Mouse (Mus musculus): ENCODE data around the gene Arpc4. TPM values are rescaled to one million over a fixed set of nuclear protein-coding genes. Genes with fewer than 3 reads are reported as not detected.

The Arpc4 gene
- polyA plus RNA-seq, 1 experiment from 2014 or later: 203 TPM

DNA sequence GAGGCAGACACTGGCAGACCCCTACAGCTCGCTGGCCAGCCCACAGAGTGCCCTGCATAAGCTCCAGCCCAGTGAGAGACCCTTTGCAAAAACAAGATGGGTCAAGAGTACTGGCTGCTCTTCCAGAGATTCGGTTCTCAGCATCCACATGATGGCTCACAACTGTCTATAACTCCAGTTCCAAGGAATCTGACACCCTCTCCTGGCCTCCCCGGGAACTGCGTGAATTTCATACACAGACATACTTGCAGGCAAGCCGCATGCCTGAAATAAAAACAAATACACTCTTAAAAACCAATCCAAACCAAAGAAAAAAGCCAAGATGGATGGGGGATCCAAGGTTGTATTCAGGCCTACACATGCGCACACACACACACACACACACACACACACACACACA lies 17.6 kb downstream of the Arpc4 start:
- Histone ChIP-seq H3K27me3 (ENCODE audit: control insufficient read depth, insufficient read depth, low read length) (no peaks in the 10 kb centered on the region; the same call in 1 of the 2 replicates), H3K27ac (replicated peaks; ENCODE audit: low read depth, low read length) (no peak overlapping the region), H3K9ac (replicated peaks; ENCODE audit: low read length) (no peak overlapping the region), H3K4me2 (ENCODE audit: low read depth, low read length) (no peak overlapping the region), H3K4me1 (ENCODE audit: control insufficient read depth, insufficient read depth, low read length) (no peaks in the 10 kb centered on the region; the same call in 1 of the 2 replicates), H3K4me3 (ENCODE audit: low read depth, low read length) (no peak overlapping the region), H3K9me3 (replicated peaks; ENCODE audit: control insufficient read depth, low read length) (no peaks in the 10 kb centered on the region), H3K36me3 (replicated peaks; ENCODE audit: control insufficient read depth, insufficient read depth, low read depth, low read length) (no peaks in the 10 kb centered on the region)
- WGBS: 93% methylated on average over 6 of the region's 6 CpGs
- DNase-seq (ENCODE audit: low spot score) (no peak), ATAC-seq (replicated peaks; ENCODE audit: insufficient number of reproducible peaks, low FRiP score, low TSS enrichment, low read depth) (no peak)

DNA sequence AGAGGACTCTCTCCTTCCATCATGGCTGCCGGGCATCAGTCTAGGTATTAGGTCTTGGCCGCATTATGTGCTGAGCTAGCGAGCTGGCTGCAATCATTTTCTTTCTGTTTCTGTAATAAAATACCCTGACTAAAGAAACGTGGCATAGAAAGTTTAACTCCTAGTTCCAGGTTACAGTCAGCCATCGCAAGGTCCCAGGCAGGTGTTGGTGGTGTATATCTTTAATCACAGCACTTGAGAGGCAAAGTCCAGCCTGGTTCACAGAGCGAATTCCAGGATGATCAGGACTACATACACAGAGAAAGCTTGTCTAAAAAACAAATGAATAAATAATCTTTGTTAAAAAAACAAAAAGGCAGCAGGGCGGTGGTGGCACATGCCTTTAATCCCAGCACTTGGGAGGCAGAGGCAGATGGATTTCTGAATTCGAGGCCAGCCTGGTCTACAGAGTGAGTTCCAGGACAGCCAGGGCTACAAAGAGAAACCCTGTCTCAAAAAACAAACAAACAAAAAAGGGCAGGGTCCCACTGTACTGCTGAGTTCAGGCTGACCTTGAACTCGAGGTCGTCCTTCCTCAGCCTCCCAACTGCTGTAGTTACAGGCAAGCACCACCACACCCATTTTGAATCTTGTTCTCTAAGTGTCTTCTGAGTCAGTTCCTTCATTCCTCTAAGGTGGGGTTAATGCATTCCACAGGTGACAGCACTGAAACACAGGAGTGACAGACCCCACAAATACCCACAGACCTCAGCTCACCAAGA lies 18.5 kb downstream of the Arpc4 start:
- no peak overlapping the region for H3K4me2 ChIP-seq (ENCODE audit: low read depth, low read length)
- H3K36me3 ChIP-seq (replicated peaks; ENCODE audit: control insufficient read depth, insufficient read depth, low read depth, low read length): no peaks in the 10 kb centered on the region
- ATAC-seq (replicated peaks; ENCODE audit: insufficient number of reproducible peaks, low FRiP score, low TSS enrichment, low read depth) (no peak), DNase-seq (ENCODE audit: low spot score) (no peak)
- no peaks in the 10 kb centered on the region for H3K27me3 ChIP-seq (ENCODE audit: control insufficient read depth, insufficient read depth, low read length)
- no peak overlapping the region for H3K9ac ChIP-seq (replicated peaks; ENCODE audit: low read length)
- 81% methylated on average over 10 of the region's 10 CpGs for WGBS
- no peaks in the 10 kb centered on the region; the same call in 1 of the 2 replicates for H3K4me1 ChIP-seq (ENCODE audit: control insufficient read depth, insufficient read depth, low read length)
- no peak overlapping the region for H3K27ac ChIP-seq (replicated peaks; ENCODE audit: low read depth, low read length)
- no peak overlapping the region for H3K4me3 ChIP-seq (ENCODE audit: low read depth, low read length)
- H3K9me3 ChIP-seq (replicated peaks; ENCODE audit: control insufficient read depth, low read length): no peaks in the 10 kb centered on the region

DNA sequence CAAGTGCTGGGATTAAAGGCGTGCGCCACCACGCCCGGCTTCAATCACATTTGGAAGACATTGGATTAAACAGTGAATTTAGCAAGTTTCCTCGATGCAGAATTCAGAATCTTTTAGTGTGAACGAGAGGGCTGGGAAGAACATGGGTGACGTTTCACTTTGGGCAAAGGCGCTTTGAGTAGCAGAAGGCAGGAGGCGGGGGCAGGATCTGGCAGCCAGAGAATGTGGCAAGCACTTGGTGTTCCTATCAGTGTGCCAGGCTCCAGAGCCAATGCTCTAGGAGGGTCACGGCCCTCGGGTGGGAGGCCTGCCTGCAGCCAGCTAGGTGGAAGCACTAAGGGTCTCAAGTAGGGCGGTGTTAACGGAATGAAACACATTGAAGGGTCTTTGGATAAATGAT lies 24.2 kb downstream of the Arpc4 start:
- Histone ChIP-seq H3K27ac (replicated peaks; ENCODE audit: low read depth, low read length) (no peak overlapping the region), H3K4me2 (ENCODE audit: low read depth, low read length) (no peak overlapping the region), H3K9ac (replicated peaks; ENCODE audit: low read length) (no peak overlapping the region), H3K4me1 (ENCODE audit: control insufficient read depth, insufficient read depth, low read length) (no peaks in the 10 kb centered on the region), H3K9me3 (replicated peaks; ENCODE audit: control insufficient read depth, low read length) (no peaks in the 10 kb centered on the region), H3K36me3 (replicated peaks; ENCODE audit: control insufficient read depth, insufficient read depth, low read depth, low read length) (no peaks in the 10 kb centered on the region), H3K4me3 (ENCODE audit: low read depth, low read length) (no peak overlapping the region), H3K27me3 (ENCODE audit: control insufficient read depth, insufficient read depth, low read length) (no peaks in the 10 kb centered on the region)
- no peak for ATAC-seq (replicated peaks; ENCODE audit: insufficient number of reproducible peaks, low FRiP score, low TSS enrichment, low read depth)
- no peak for DNase-seq (ENCODE audit: low spot score)
- WGBS: 90% methylated on average over 13 of the region's 13 CpGs

DNA sequence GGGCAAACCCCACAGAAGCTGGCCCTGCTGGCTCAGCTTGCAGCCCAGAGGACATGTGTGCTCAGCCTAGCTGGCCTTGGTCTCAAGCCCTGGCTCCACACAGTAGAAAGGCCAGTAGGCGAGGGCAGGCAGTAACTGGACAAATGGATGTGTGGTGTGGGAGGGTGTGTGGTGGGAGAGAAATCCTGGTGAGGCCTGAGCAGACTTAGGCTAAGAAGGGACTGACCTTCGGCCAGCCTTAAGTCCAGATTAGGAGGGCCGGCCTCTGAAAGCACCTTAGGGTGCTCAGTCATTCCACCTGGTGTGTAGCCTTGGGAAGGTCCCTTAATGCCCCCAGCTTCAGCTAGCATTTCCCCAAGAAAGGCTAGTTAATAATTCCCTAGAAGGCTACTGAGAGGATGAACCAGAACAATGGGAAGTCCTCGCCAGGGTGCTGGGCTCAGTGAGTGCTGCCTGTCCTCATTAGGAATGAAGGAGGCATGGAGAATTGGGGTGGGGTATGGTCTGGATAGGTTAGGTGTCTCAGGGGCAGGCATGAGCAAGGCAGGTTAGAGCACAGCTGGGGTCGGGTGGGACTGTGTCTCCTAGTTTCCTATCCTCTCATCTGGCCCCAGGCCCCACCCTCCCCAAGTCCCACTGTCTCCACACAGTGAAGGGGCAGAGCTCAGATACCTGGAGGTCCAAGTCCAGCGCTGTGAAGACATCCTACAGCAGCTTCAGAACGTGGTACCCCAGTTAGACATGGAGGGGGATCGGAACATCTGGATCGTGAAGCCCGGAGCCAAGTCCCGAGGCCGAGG lies 26.9 kb downstream of the Arpc4 start:
- H3K9me3 ChIP-seq (replicated peaks; ENCODE audit: control insufficient read depth, low read length): no peaks in the 10 kb centered on the region
- H3K9ac ChIP-seq (replicated peaks; ENCODE audit: low read length): no peak overlapping the region; the same call in 1 of the 2 replicates
- H3K4me1 ChIP-seq (ENCODE audit: control insufficient read depth, insufficient read depth, low read length): no peaks in the 10 kb centered on the region
- no peaks in the 10 kb centered on the region for H3K27me3 ChIP-seq (ENCODE audit: control insufficient read depth, insufficient read depth, low read length)
- DNase-seq (ENCODE audit: low spot score) (no peak), ATAC-seq (replicated peaks; ENCODE audit: insufficient number of reproducible peaks, low FRiP score, low TSS enrichment, low read depth) (no peak)
- no peak overlapping the region for H3K27ac ChIP-seq (replicated peaks; ENCODE audit: low read depth, low read length)
- H3K36me3 ChIP-seq (replicated peaks; ENCODE audit: control insufficient read depth, insufficient read depth, low read depth, low read length): no peaks in the 10 kb centered on the region
- no peak overlapping the region for H3K4me3 ChIP-seq (ENCODE audit: low read depth, low read length)
- WGBS: 74% methylated on average over 12 of the region's 12 CpGs
- H3K4me2 ChIP-seq (ENCODE audit: low read depth, low read length): no peak overlapping the region

DNA sequence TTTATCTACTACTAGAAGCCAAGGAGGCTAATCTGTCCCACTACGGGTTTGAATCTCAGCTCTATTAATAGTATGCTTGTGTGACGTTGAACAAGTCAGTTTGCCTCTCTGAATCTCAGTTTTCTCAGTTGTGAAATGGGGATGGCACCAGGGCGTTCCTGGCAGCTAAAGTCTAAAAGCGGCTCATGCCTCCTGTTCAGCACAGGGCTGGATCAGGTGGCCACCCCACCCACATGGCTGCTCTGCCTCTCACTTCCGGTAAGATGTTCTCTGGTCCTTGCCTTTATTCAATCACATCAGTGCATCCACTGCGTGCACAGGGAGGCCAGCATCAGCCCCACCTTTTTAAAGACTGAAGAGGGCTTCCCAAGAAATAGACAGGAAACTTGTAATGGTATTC lies 27.6 kb downstream of the Arpc4 start:
- Histone ChIP-seq H3K9ac (replicated peaks; ENCODE audit: low read length) (no peak overlapping the region), H3K4me2 (ENCODE audit: low read depth, low read length) (no peak overlapping the region), H3K9me3 (replicated peaks; ENCODE audit: control insufficient read depth, low read length) (no peaks in the 10 kb centered on the region), H3K36me3 (replicated peaks; ENCODE audit: control insufficient read depth, insufficient read depth, low read depth, low read length) (no peaks in the 10 kb centered on the region), H3K27me3 (ENCODE audit: control insufficient read depth, insufficient read depth, low read length) (no peaks in the 10 kb centered on the region), H3K4me1 (ENCODE audit: control insufficient read depth, insufficient read depth, low read length) (no peaks in the 10 kb centered on the region), H3K4me3 (ENCODE audit: low read depth, low read length) (no peak overlapping the region), H3K27ac (replicated peaks; ENCODE audit: low read depth, low read length) (no peak overlapping the region)
- ATAC-seq (replicated peaks; ENCODE audit: insufficient number of reproducible peaks, low FRiP score, low TSS enrichment, low read depth) (no peak), DNase-seq (ENCODE audit: low spot score) (no peak)
- WGBS: 91% methylated on average over 6 of the region's 6 CpGs

DNA sequence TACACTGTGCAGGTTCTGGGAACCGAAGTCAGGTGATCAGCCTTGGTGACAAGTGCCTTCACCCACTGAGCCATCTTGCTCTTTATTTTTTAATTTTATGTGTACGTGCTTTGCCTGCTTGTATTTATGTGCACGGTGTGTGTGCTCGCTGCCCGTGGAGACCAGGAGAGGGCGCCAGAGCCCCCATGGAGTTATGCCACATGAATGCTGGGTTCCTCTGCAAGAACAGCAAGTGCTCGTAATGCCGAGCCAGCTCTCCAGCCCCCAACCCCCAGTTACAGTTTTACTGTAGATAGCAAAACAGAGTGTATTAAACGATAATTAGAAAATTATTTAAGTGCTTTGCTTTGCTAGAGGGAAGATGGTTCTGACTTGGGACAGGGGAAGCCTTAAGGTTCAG lies 28.8 kb downstream of the Arpc4 start:
- Histone ChIP-seq H3K4me1 (ENCODE audit: control insufficient read depth, insufficient read depth, low read length) (no peaks in the 10 kb centered on the region), H3K27ac (replicated peaks; ENCODE audit: low read depth, low read length) (no peak overlapping the region), H3K4me2 (ENCODE audit: low read depth, low read length) (no peak overlapping the region), H3K4me3 (ENCODE audit: low read depth, low read length) (no peak overlapping the region), H3K27me3 (ENCODE audit: control insufficient read depth, insufficient read depth, low read length) (no peaks in the 10 kb centered on the region), H3K9me3 (replicated peaks; ENCODE audit: control insufficient read depth, low read length) (no peaks in the 10 kb centered on the region), H3K9ac (replicated peaks; ENCODE audit: low read length) (no peak overlapping the region), H3K36me3 (replicated peaks; ENCODE audit: control insufficient read depth, insufficient read depth, low read depth, low read length) (no peaks in the 10 kb centered on the region)
- ATAC-seq (replicated peaks; ENCODE audit: insufficient number of reproducible peaks, low FRiP score, low TSS enrichment, low read depth) (no peak), DNase-seq (ENCODE audit: low spot score) (no peak)
- 74% methylated on average over 9 of the region's 9 CpGs for whole genome bisulfite sequencing

DNA sequence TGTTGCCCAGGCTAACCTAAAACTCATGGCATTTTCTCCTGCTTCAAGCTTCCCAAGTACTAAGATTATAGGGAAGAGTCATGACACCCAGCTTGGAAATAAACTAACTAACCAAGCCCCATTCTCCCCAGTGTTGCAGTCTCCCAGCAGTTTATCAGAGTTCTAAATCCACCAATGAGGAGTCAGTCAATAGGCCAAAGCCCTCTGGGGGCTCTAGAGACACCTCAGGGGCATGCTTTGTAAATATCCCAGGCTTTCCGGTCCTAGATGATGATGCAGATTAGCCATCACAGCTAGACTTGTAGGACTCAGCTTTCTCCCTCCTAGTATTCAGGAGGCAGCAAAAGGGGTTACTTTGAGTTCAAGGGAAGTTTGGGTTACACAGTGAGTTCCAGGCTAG lies 32.1 kb downstream of the Arpc4 start:
- WGBS: 69% methylated on average over 1 of the region's 1 CpGs
- no peak for ATAC-seq (replicated peaks; ENCODE audit: insufficient number of reproducible peaks, low FRiP score, low TSS enrichment, low read depth)
- no peak overlapping the region for H3K27ac ChIP-seq (replicated peaks; ENCODE audit: low read depth, low read length)

DNA sequence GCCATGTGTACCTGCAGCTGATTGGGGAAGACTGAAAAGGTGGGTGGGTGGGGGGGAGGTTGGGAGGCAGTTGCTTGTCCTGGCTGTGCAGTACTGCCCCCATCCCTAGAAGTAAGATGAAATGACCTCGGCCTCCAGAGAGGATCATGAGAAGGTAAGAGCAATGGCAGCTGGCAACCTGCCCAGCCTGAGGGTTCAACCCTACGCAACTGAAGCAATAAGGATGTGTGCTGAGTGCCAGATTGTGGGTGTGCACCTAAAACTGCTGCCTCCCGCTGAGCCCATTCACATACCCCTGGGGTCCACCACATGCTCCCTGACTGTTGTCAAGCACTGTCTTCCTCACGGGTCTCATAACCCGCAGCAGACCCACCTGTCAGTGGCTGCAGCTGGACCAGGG lies 38.5 kb downstream of the Arpc4 start:
- no peak for ATAC-seq (replicated peaks; ENCODE audit: insufficient number of reproducible peaks, low FRiP score, low TSS enrichment, low read depth)
- 87% methylated on average over 5 of the region's 5 CpGs for whole genome bisulfite sequencing
- peaks cover 3% of the 10 kb centered on the region; the same call in 1 of the 2 replicates for H3K4me1 ChIP-seq (ENCODE audit: control insufficient read depth, insufficient read depth, low read length)
- H3K9ac ChIP-seq (replicated peaks; ENCODE audit: low read length): no peak overlapping the region
- no peak for DNase-seq (ENCODE audit: low spot score)
- H3K9me3 ChIP-seq (replicated peaks; ENCODE audit: control insufficient read depth, low read length): no peaks in the 10 kb centered on the region
- no peak overlapping the region for H3K4me3 ChIP-seq (ENCODE audit: low read depth, low read length)
- no peak overlapping the region for H3K27ac ChIP-seq (replicated peaks; ENCODE audit: low read depth, low read length)
- H3K4me2 ChIP-seq (ENCODE audit: low read depth, low read length): no peak overlapping the region; the same call in 1 of the 2 replicates
- H3K27me3 ChIP-seq (ENCODE audit: control insufficient read depth, insufficient read depth, low read length): no peaks in the 10 kb centered on the region
- no peaks in the 10 kb centered on the region; the same call in 1 of the 2 replicates for H3K36me3 ChIP-seq (replicated peaks; ENCODE audit: control insufficient read depth, insufficient read depth, low read depth, low read length)

More for the DNA sequence above, 32.1 kb downstream of the Arpc4 start:
- Histone ChIP-seq H3K4me1 (ENCODE audit: control insufficient read depth, insufficient read depth, low read length) (no peaks in the 10 kb centered on the region), H3K36me3 (replicated peaks; ENCODE audit: control insufficient read depth, insufficient read depth, low read depth, low read length) (no peaks in the 10 kb centered on the region; the same call in 1 of the 2 replicates), H3K9ac (replicated peaks; ENCODE audit: low read length) (no peak overlapping the region), H3K4me2 (ENCODE audit: low read depth, low read length) (no peak overlapping the region), H3K4me3 (ENCODE audit: low read depth, low read length) (no peak overlapping the region), H3K27me3 (ENCODE audit: control insufficient read depth, insufficient read depth, low read length) (no peaks in the 10 kb centered on the region), H3K9me3 (replicated peaks; ENCODE audit: control insufficient read depth, low read length) (no peaks in the 10 kb centered on the region)
- DNase-seq (ENCODE audit: low spot score): no peak
